Mouse (Mus musculus) cerebellum, adult 11 months (tissue): Measurements from ENCODE around the gene Coch.
"Not testable (repeated sequence)": the region's sequence is repeated elsewhere in the genome, so short reads cannot be mapped to it uniquely, and the experiment has no call there.

ENCODE experiments used
- DNase-seq: peaks from one replicate; pipeline ENCODE4 v3.0.0; 2022

Coch gene

GRCm38 (mm10) chr12:51649401-51649800, 56.3 kb downstream of the Coch start:
- not testable (repeated sequence) for DNase-seq
